Mouse (Mus musculus) CD4-positive, CD25-positive, alpha-beta regulatory T cell (primary cell): Measurements from ENCODE around the gene Olfr292. TPM values are rescaled to one million over a fixed set of nuclear protein-coding genes. Genes with fewer than 3 reads are reported as not detected.

Experiments used
- polyA plus RNA-seq: library from polyadenylated mRNA; unstranded; fragments of 100-300 nt; shearing (Covaris generic); gene quantifications from one replicate; pipeline ENCODE4 v1.2.1, GENCODE M21; 2017

The Olfr292 gene
- polyA plus RNA-seq = not detected

DNA sequence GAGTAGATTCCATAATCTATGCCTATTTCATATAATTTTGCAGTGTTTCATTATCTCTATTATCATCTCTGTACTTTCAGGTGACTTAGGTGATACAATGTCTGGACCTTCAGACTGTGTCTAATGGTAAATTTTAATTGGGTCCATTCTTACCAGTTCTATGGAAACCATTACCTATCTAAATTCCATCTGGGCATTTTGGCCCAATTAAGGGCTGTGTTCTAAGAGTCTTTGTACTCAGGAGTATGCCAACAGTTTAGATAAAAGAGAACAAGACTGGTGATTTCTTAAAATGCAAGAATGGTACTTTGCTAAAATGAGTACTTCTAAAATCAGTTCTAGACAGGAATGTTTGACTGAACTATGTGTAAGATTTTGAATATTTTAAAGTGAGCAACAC is at the start of gene Olfr292:
Olfr292 (plus strand) TSS at position 301 of the 400 bp plus-strand sequence.

DNA sequence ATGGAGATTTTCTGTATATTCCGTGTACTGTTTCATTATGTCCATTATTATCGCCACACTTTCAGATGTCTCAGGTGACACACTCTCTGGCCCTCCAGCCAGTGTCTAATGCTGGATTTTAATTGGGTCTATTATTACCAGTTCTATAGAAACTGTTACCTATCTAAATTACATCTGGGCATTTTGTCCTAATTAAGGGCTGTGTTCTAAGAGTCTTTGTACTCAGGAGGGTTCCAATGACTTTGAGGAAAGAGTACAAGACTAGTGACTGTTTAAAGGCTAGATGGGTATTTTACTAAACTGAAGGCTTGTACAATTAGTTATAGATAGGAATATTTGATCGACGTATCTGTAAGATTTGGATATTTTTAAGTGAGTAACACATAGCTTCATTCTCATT is 39.4 kb upstream of the Olfr292 start, which contains the start of gene Olfr293:
Olfr293 (plus strand) TSS at position 301 of the 400 bp plus-strand sequence.

Other genes starting within 250 kb of the Olfr292 start
- gene Olfr299, start 228.4 kb upstream of the Olfr292 start, polyA plus RNA-seq = not detected
- not detected for gene Olfr298, start 195.8 kb upstream of the Olfr292 start, polyA plus RNA-seq
- gene Olfr297, start 168.4 kb upstream of the Olfr292 start, polyA plus RNA-seq = not detected
- gene Olfr295, start 104.5 kb upstream of the Olfr292 start, polyA plus RNA-seq = 0.04 TPM
- not detected for gene Olfr294, start 71.7 kb upstream of the Olfr292 start, polyA plus RNA-seq
- gene Olfr293, start 39.3 kb upstream of the Olfr292 start, polyA plus RNA-seq = not detected
- gene Folh1, start 87.6 kb downstream of the Olfr292 start, polyA plus RNA-seq = not detected
- 0.04 TPM for gene Vmn2r77, start 106.7 kb downstream of the Olfr292 start, polyA plus RNA-seq
- 0.06 TPM for gene Vmn2r78, start 226.8 kb downstream of the Olfr292 start, polyA plus RNA-seq